Mouse (Mus musculus): ENCODE measurements at regions not wholly inside any gene's neighbourhood (a gene's known extent, or its start where the extent isn't known, plus 50 kb on each side); places are given as distances from the start of the nearest gene placed in this dataset.

- DNase-seq: no peak
Measured at GRCm38 (mm10) chr14:76188105-76188645, 77.5 kb downstream of the Nufip1 start.

GRCm38 (mm10) chr14:76195324-76195723 lies 84.6 kb downstream of the Nufip1 start:
- DNase-seq: no peak

- DNase-seq: no peak
Measured at GRCm38 (mm10) chr14:76197357-76197756, 86.7 kb downstream of the Nufip1 start.

GRCm38 (mm10) chr14:76198406-76198805 lies 87.7 kb downstream of the Nufip1 start:
- DNase-seq: no peak

- DNase-seq: no peak
Measured at GRCm38 (mm10) chr14:76202595-76202994, 91.9 kb downstream of the Nufip1 start.

GRCm38 (mm10) chr14:76203135-76203534 lies 92.4 kb downstream of the Nufip1 start:
- no peak for DNase-seq

- no peak for DNase-seq
Measured at GRCm38 (mm10) chr14:76216446-76217177, 105.9 kb downstream of the Nufip1 start.

- DNase-seq: no peak
Measured at GRCm38 (mm10) chr14:76217178-76217500, 106.4 kb downstream of the Nufip1 start.

- DNase-seq: no peak
Measured at GRCm38 (mm10) chr14:76217571-76218256, 107.0 kb downstream of the Nufip1 start.

GRCm38 (mm10) chr14:76220952-76221351 lies 110.3 kb downstream of the Nufip1 start:
- no peak for DNase-seq

- DNase-seq: peak; percentile 7
Measured at GRCm38 (mm10) chr14:76221617-76222319, 111.1 kb downstream of the Nufip1 start.

- DNase-seq: no peak
Measured at GRCm38 (mm10) chr14:76222320-76222626, 111.6 kb downstream of the Nufip1 start.

GRCm38 (mm10) chr14:76223036-76223650 lies 112.5 kb downstream of the Nufip1 start:
- DNase-seq: no peak

- no peak for DNase-seq
Measured at GRCm38 (mm10) chr14:76223903-76224302, 113.2 kb downstream of the Nufip1 start.

GRCm38 (mm10) chr14:76225532-76225931 lies 114.8 kb downstream of the Nufip1 start:
- DNase-seq: no peak

GRCm38 (mm10) chr14:76226621-76227297 lies 116.1 kb downstream of the Nufip1 start:
- DNase-seq: no peak

GRCm38 (mm10) chr14:76228968-76229555 lies 118.4 kb downstream of the Nufip1 start:
- no peak for DNase-seq

- no peak for DNase-seq
Measured at GRCm38 (mm10) chr14:76239856-76240493, 129.3 kb downstream of the Nufip1 start.

GRCm38 (mm10) chr14:76243581-76244337 lies 133.1 kb downstream of the Nufip1 start:
- DNase-seq: no peak

- no peak for DNase-seq
Measured at GRCm38 (mm10) chr14:76244338-76245062, 133.8 kb downstream of the Nufip1 start.

All from adrenal gland, postnatal 10 days (tissue).